Mouse (Mus musculus) Patski (cell line): ENCODE measurements around the gene Gm20538. TPM values are rescaled to one million over a fixed set of nuclear protein-coding genes. Genes with fewer than 3 reads are reported as not detected.

Source experiments
- ATAC-seq: fragments of 100-300 bp; one replicate; pipeline ENCODE4 v1.8.0; 2021
- CTCF ChIA-PET: fragments of 350-600 bp; sonication (Branson Sonifier 250); formaldehyde crosslinking; loops from one replicate; lab custom pipeline; 2022; ENCODE audit warnings: inconsistent platforms; lab: Charles Lee
- POLR2A ChIA-PET: fragments of 350-600 bp; sonication (Branson Sonifier 250); formaldehyde crosslinking; loops from one replicate; lab custom pipeline; 2022; ENCODE audit warnings: antibody characterized with exemption, inconsistent platforms; lab: Charles Lee
- DNase-seq: peaks from one replicate; pipeline ENCODE4 v3.0.0-alpha.2; 2011; ENCODE audit warnings: low read depth, low spot score
- H3K27me3 ChIP-seq: fragments of 371-371 bp; one replicate; pipeline ENCODE4 v1.5.1; 2021
- CTCF ChIP-seq: fragments of 100-300 bp; IDR thresholded peaks from one replicate; pipeline ENCODE4 v1.5.1; 2021
- in situ Hi-C: fragments of 300-500 bp; cut with MboI; formaldehyde crosslinking; loops from 3 replicates; pipeline ENCODE4 v1.11.1; 2018; ENCODE audit warnings: low pct_unique_long_range_greater_than_20kb, mixed read lengths
- polyA plus RNA-seq: library from polyadenylated mRNA; unstranded; gene quantifications from one replicate; pipeline ENCODE4 v1.2.3, GENCODE M21; 2021

The Gm20538 gene
- polyA plus RNA-seq, 1 experiment from 2014 or later: not detected

GRCm38 (mm10) chr19:44567763-44568162 is 15.1 kb upstream of the Gm20538 start:
- ChIA-PET POLR2A (interaction anchor here (0.8 to 1.6 kb wide), 2 partner anchors 13 to 179 kb away, joined by 3 read pairs; no protein-coding TSS in a partner anchor), CTCF (interaction anchor here (1.0 to 2.2 kb wide), 3 partner anchors 14 to 327 kb away, joined by 3 to 8 read pairs (median 4); no protein-coding TSS in a partner anchor)
- H3K27me3 ChIP-seq: no peaks in the 10 kb centered on the region
- TF ChIP-seq CTCF: no peak
- DNase-seq (no peak), ATAC-seq (no peak)
- in situ Hi-C loops: no loop called here

DNA sequence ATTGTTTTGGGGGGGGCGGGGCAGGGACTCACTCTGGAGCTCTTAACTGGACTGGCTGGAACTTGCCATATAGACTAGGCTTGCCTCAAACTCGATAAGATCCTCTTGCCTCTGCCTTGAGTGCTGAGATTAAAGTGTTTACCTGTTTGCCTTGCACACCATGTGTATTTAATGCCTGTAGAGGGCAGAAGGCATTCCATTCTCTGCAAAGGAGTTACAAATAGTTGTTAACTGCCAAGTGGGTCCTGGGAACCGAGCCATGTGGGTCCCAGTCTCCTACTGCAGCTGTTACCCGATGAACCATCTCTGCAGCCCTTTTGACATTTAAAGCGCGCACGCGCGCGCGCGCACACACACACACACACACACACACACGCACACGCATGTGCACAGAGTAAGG is 11.4 kb upstream of the Gm20538 start:
- no peak for ATAC-seq
- H3K27me3 ChIP-seq: peaks cover 13% of the 10 kb centered on the region
- DNase-seq: no peak
- POLR2A ChIA-PET: interaction anchor here (0.5 to 2.8 kb wide), 5 partner anchors 10 to 774 kb away, joined by 3 to 14 read pairs (median 3); no protein-coding TSS in a partner anchor
- in situ Hi-C loops: no loop called here
- CTCF ChIA-PET: interaction anchor here (0.9 to 2.0 kb wide), 5 partner anchors 10 to 332 kb away, joined by 3 to 5 read pairs (median 5); no protein-coding TSS in a partner anchor
- no peak for TF ChIP-seq CTCF

- TF ChIP-seq CTCF: peak; percentile 99
- POLR2A ChIA-PET: interaction anchor here (0.8 to 2.8 kb wide), 5 partner anchors 9 to 162 kb away, joined by 3 to 14 read pairs (median 3); no protein-coding TSS in a partner anchor
- peak; percentile 72 for DNase-seq
- in situ Hi-C loops: no loop called here
- peaks cover 23% of the 10 kb centered on the region for H3K27me3 ChIP-seq
- peak; percentile 89 for ATAC-seq
- CTCF ChIA-PET: interaction anchor here (0.8 to 2.1 kb wide), 8 partner anchors 8 to 333 kb away, joined by 3 to 5 read pairs (median 5); no protein-coding TSS in a partner anchor
These were observed 10.1 kb upstream of the Gm20538 start, which contains the start of gene Hif1an for GRCm38 (mm10) chr19:44562652-44563206. Gene Hif1an (plus strand): TSS chr19:44562850.

DNA sequence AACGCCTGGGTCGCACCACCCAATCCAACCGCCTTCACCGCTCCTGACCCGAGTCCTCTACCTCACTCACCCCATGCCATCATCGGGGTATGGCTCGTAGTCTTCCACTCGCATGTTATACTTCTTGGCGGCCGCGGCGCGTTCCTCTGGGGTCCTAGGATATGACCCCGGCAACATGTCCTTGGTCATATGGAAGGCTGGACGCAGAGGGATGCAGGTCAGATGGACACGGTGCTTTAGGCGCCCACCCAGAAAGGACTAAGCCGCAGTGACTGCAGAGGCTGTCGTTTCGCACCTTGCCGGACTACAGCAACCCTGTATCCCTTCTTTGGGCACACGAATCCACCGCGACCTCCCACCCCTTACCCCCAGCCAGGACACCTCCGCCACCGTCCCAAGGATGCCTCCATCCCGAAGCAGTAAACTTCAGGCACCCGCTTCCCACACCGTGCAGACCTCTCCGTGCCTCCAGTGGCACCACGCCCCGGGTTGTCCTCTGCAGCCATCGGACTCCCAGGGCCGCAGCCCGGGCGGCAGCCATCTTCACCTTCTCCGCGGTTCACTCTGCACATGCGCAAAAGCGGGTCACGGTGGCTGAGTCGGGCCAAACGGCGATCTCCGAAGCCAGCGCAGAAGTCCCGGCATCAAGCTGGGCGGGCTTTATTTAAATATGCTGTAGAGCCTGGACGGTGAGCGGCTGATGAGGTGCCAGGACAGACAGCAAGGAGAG is 2.4 kb upstream of the Gm20538 start, which contains the start of gene Ndufb8:
Gene Ndufb8, minus strand, starts transcription at position 580 of the 730 bp plus-strand sequence.
- ATAC-seq: peak; percentile 60
- in situ Hi-C loops: no loop called here
- TF ChIP-seq CTCF: no peak
- DNase-seq: peak; percentile 60
- ChIA-PET CTCF (interaction anchor here (1.2 kb wide), 1 partner anchor 340 kb away, joined by 3 read pairs; no protein-coding TSS in a partner anchor), POLR2A (interaction anchor here (0.6 to 2.2 kb wide), 3 partner anchors 8 to 463 kb away, joined by 3 to 14 read pairs (median 7); partner anchors contain the start of gene Hif1an)
- H3K27me3 ChIP-seq: peaks cover 14% of the 10 kb centered on the region

- ATAC-seq: no peak
- peaks cover 11% of the 10 kb centered on the region for H3K27me3 ChIP-seq
- no peak for DNase-seq
- TF ChIP-seq CTCF: no peak
- ChIA-PET CTCF (interaction anchor here (1.2 kb wide), 1 partner anchor 341 kb away, joined by 3 read pairs; no protein-coding TSS in a partner anchor), POLR2A (interaction anchor here (0.8 to 2.2 kb wide), 3 partner anchors 8 to 42 kb away, joined by 3 to 14 read pairs (median 3); partner anchors contain the start of gene Hif1an)
- in situ Hi-C loops: no loop called here
These were observed 1.8 kb upstream of the Gm20538 start for GRCm38 (mm10) chr19:44554490-44554860.

DNA sequence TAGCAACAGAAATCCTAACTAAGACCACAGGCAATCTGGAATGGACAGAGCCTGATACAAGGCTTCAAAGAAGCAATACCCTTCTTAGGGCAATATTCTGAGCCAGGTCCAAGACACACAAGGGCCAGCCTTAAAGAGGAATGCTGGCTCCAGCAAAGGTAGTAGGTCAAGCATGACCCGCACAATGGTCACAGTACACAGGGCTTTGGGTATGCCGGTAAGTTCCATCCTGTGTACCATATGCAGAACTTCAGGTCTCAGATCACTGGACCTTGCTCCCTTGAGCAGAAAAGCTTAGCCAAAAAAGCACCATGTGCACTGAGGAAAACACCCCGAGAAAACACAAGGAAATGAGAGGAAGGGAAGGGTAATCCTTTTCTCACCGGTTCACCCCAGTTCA is 655 bp upstream of the Gm20538 start:
- peaks cover 3% of the 10 kb centered on the region for H3K27me3 ChIP-seq
- no peak for TF ChIP-seq CTCF
- POLR2A ChIA-PET: interaction anchor here (1.1 to 2.2 kb wide), 2 partner anchors 9 to 41 kb away, joined by 3 to 14 read pairs; partner anchors contain the start of gene Hif1an
- ATAC-seq (no peak), DNase-seq (no peak)
- in situ Hi-C loops: no loop called here
- CTCF ChIA-PET: no interaction called here

- TF ChIP-seq CTCF: no peak
- ChIA-PET POLR2A (no interaction called here), CTCF (interaction anchor here (1.0 to 2.7 kb wide), 7 partner anchors 14 to 265 kb away, joined by 3 to 6 read pairs (median 3); no protein-coding TSS in a partner anchor)
- in situ Hi-C loops: no loop called here
- no peak for DNase-seq
- no peak for ATAC-seq
- H3K27me3 ChIP-seq: no peaks in the 10 kb centered on the region
These were observed 7.2 kb downstream of the Gm20538 start, which contains the start of gene Sec31b for GRCm38 (mm10) chr19:44545321-44546041. Gene Sec31b (minus strand): TSS chr19:44545864.

DNA sequence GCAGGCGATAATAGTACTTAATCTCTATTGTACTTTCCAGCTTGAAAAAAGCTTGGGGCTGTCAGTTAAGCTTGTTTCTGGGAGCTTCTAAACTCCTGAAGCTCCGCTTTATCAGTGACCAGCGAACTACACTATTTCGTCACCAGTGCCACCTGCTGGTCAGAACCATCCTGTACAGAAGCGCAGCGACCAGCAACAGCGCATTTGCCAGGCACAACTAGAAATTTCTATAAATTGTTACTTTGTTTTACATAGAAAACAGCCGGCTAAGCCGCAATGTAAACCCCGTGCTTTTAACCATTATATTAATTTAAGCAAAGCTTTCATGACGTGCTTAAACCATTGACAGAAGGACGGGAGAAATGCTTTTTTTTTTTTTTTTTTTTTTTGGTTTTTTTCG is 7.9 kb downstream of the Gm20538 start:
- ChIA-PET POLR2A (no interaction called here), CTCF (interaction anchor here (0.6 to 2.7 kb wide), 16 partner anchors 12 to 383 kb away, joined by 3 to 7 read pairs (median 4); no protein-coding TSS in a partner anchor)
- peak; percentile 94 for TF ChIP-seq CTCF
- no peak for DNase-seq
- H3K27me3 ChIP-seq: no peaks in the 10 kb centered on the region
- in situ Hi-C loops: loop anchor here (5.0 kb wide), 1 partner anchor 67 kb away; no protein-coding TSS in a partner anchor
- ATAC-seq: no peak

DNA sequence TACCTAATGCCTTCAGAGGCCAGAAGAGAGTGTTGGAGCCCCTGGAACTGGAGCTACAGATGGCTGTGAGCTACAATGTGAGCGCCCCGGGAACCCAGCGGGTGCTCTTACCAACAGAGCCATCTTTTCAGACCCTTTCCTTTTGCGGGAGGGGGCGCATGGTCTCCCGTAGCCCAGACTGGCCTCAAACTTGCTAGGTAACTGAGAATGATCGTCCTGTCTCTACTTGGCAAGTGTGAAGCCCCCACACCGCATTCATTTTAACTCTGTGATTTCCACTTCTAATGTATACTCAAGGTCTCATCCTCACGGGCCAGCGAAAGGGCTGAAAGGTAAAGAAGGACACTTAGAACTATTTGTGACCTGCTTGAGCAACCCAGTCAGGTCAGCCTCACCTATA is 8.3 kb downstream of the Gm20538 start:
- ATAC-seq: no peak

More for the DNA sequence above, 8.3 kb downstream of the Gm20538 start:
- CTCF ChIA-PET: interaction anchor here (0.6 to 2.7 kb wide), 14 partner anchors 11 to 383 kb away, joined by 3 to 7 read pairs (median 4); no protein-coding TSS in a partner anchor
- POLR2A ChIA-PET: no interaction called here
- no peak for TF ChIP-seq CTCF
- H3K27me3 ChIP-seq: no peaks in the 10 kb centered on the region
- in situ Hi-C loops: loop anchor here (5.0 kb wide), 1 partner anchor 67 kb away; no protein-coding TSS in a partner anchor
- DNase-seq: no peak
